Mouse (Mus musculus): ENCODE data around the gene Vmo1.

Vmo1 gene

GRCm38 (mm10) chr11:70467902-70468619 is 46.4 kb downstream of the Vmo1 start:
- no peak for DNase-seq

- no peak for DNase-seq
These were observed 48.6 kb downstream of the Vmo1 start for GRCm38 (mm10) chr11:70465824-70466223.

- no peak for DNase-seq
These were observed 49.2 kb downstream of the Vmo1 start for GRCm38 (mm10) chr11:70465211-70465610.

GRCm38 (mm10) chr11:70463970-70464369 is 50.4 kb downstream of the Vmo1 start:
- no peak for DNase-seq

Data from cerebellum, adult 11 months (tissue).